Mouse (Mus musculus): ENCODE data around the gene Dok4. TPM values are rescaled to one million over a fixed set of nuclear protein-coding genes. Genes with fewer than 3 reads are reported as not detected.

Gene Dok4
- polyA plus RNA-seq, 1 experiment from 2014 or later = 19.1 TPM

- DNase-seq (ENCODE audit: low spot score) = peak; percentile 62
- peaks cover 15% of the 10 kb centered on the region for H3K27me3 ChIP-seq (ENCODE audit: control insufficient read depth, insufficient read depth, low read length)
- H3K9ac ChIP-seq (ENCODE audit: low read length) = peak overlapping the region; percentile 51
- WGBS = 17% methylated on average over 17 of the region's 17 CpGs
- ATAC-seq (replicated peaks; ENCODE audit: low FRiP score) = no peak
- no peaks in the 10 kb centered on the region for H3K36me3 ChIP-seq (ENCODE audit: control insufficient read depth, insufficient read depth, low read length)
- peaks cover 18% of the 10 kb centered on the region; the same call in 1 of the 2 replicates for H3K4me1 ChIP-seq (replicated peaks; ENCODE audit: control insufficient read depth, insufficient read depth, low read length)
- H3K27ac ChIP-seq (ENCODE audit: low read depth, low read length) = no peak overlapping the region
- peak overlapping the region; percentile 57 for H3K4me3 ChIP-seq (ENCODE audit: low read depth, low read length)
- H3K4me2 ChIP-seq (ENCODE audit: low read depth, low read length, severe bottlenecking) = peak overlapping the region; percentile 98
- H3K9me3 ChIP-seq (ENCODE audit: control insufficient read depth, low read length) = no peaks in the 10 kb centered on the region
Measured at GRCm38 (mm10) chr8:94875096-94875870, 847 bp downstream of the Dok4 start.

DNA sequence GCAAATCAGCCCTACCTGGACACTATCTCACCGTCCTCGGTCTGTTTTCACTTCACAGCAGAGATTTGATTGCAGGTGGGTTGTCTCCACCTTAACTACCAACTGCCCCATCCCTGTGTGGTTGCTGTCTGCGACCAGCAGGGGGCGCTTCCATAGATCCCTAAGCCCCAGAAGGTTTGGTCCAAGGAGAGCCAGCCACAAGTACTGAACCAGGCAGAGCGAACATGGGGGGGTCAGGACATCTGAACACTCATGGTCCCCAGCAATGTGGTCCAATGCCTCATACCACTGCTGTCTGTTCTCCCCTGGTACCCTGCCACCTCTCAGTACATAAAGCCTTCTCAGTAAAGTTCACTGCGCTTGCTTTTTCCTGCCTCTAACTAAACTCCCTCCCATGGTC lies 1.8 kb downstream of the Dok4 start:
- Histone ChIP-seq H3K27ac (ENCODE audit: low read depth, low read length) (no peak overlapping the region), H3K36me3 (ENCODE audit: control insufficient read depth, insufficient read depth, low read length) (no peaks in the 10 kb centered on the region), H3K4me1 (replicated peaks; ENCODE audit: control insufficient read depth, insufficient read depth, low read length) (peaks cover 18% of the 10 kb centered on the region; the same call in 1 of the 2 replicates), H3K4me3 (ENCODE audit: low read depth, low read length) (no peak overlapping the region), H3K4me2 (ENCODE audit: low read depth, low read length, severe bottlenecking) (peak overlapping the region; percentile 98; the same call in 1 of the 2 replicates), H3K27me3 (ENCODE audit: control insufficient read depth, insufficient read depth, low read length) (peaks cover 15% of the 10 kb centered on the region), H3K9me3 (ENCODE audit: control insufficient read depth, low read length) (no peaks in the 10 kb centered on the region), H3K9ac (ENCODE audit: low read length) (no peak overlapping the region)
- ATAC-seq (replicated peaks; ENCODE audit: low FRiP score) (no peak), DNase-seq (ENCODE audit: low spot score) (peak; percentile 82)
- 15% methylated on average over 6 of the region's 6 CpGs for WGBS

DNA sequence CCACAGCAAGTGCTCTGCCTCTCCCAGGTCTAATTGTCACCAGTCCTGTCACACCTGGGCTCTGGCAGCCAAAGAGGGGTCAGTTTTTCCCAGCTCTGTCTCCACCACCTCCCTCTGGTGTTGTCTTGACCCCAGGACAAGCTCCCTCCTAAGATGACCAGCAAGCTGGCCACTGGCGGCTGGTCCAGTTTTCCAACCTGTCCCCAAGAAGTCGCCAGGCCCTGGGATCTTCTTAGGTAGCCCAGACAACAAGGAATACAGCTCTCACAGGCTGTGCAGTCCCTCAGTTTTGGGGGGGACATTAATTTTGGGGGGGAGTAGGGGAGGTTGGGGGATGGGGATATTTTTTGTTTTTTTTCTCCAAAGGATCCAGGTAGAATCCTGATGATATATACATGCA lies 3.6 kb downstream of the Dok4 start:
- Histone ChIP-seq H3K36me3 (ENCODE audit: control insufficient read depth, insufficient read depth, low read length) (no peaks in the 10 kb centered on the region), H3K27me3 (ENCODE audit: control insufficient read depth, insufficient read depth, low read length) (peaks cover 15% of the 10 kb centered on the region), H3K4me2 (ENCODE audit: low read depth, low read length, severe bottlenecking) (no peak overlapping the region), H3K4me1 (replicated peaks; ENCODE audit: control insufficient read depth, insufficient read depth, low read length) (peaks cover 22% of the 10 kb centered on the region; the same call in 1 of the 2 replicates), H3K4me3 (ENCODE audit: low read depth, low read length) (no peak overlapping the region), H3K9me3 (ENCODE audit: control insufficient read depth, low read length) (no peaks in the 10 kb centered on the region), H3K9ac (ENCODE audit: low read length) (no peak overlapping the region), H3K27ac (ENCODE audit: low read depth, low read length) (no peak overlapping the region)
- 71% methylated on average over 2 of the region's 2 CpGs for WGBS
- ATAC-seq (replicated peaks; ENCODE audit: low FRiP score) (no peak), DNase-seq (ENCODE audit: low spot score) (no peak)

DNA sequence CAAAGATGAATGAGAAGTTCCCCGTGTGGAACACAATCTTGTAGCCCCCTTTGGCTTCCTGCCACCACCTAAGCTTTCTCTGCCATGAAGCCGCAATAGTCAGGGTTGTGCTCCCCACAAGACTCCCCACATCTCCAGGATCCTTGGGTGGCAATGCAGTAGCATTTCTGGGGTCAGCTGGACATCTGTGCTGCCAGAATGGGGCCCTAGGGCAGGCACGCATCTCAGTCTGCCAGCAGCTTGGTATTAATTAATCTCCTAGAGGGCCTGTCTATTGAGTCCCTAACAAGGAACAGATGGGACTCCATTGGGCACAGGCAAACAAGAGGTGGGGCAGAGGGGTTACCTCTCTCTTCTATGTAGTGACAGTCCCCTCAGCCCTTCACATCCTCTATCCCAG lies 4.0 kb downstream of the Dok4 start:
- Histone ChIP-seq H3K4me3 (ENCODE audit: low read depth, low read length) (no peak overlapping the region), H3K4me1 (replicated peaks; ENCODE audit: control insufficient read depth, insufficient read depth, low read length) (peaks cover 22% of the 10 kb centered on the region; the same call in 1 of the 2 replicates), H3K9ac (ENCODE audit: low read length) (0 out of 2 replicates have a peak overlapping the region, but pooled peaks have one; percentile 27), H3K27me3 (ENCODE audit: control insufficient read depth, insufficient read depth, low read length) (peaks cover 15% of the 10 kb centered on the region), H3K9me3 (ENCODE audit: control insufficient read depth, low read length) (no peaks in the 10 kb centered on the region), H3K4me2 (ENCODE audit: low read depth, low read length, severe bottlenecking) (no peak overlapping the region), H3K27ac (ENCODE audit: low read depth, low read length) (peak overlapping the region; percentile 31; the same call in 1 of the 2 replicates), H3K36me3 (ENCODE audit: control insufficient read depth, insufficient read depth, low read length) (no peaks in the 10 kb centered on the region)
- peak; percentile 61 for DNase-seq (ENCODE audit: low spot score)
- WGBS = 43% methylated on average over 3 of the region's 3 CpGs
- no peak for ATAC-seq (replicated peaks; ENCODE audit: low FRiP score)

GRCm38 (mm10) chr8:94871108-94871894 lies 4.8 kb downstream of the Dok4 start:
- H3K36me3 ChIP-seq (ENCODE audit: control insufficient read depth, insufficient read depth, low read length) = no peaks in the 10 kb centered on the region; the same call in 1 of the 2 replicates
- H3K4me1 ChIP-seq (replicated peaks; ENCODE audit: control insufficient read depth, insufficient read depth, low read length) = peaks cover 22% of the 10 kb centered on the region; the same call in 1 of the 2 replicates
- peak overlapping the region; percentile 57 for H3K9ac ChIP-seq (ENCODE audit: low read length)
- ATAC-seq (replicated peaks; ENCODE audit: low FRiP score) (peak; percentile 59), DNase-seq (ENCODE audit: low spot score) (peak; percentile 74)
- H3K9me3 ChIP-seq (ENCODE audit: control insufficient read depth, low read length) = no peaks in the 10 kb centered on the region
- peak overlapping the region; percentile 37 for H3K4me3 ChIP-seq (ENCODE audit: low read depth, low read length)
- H3K27ac ChIP-seq (ENCODE audit: low read depth, low read length) = 0 out of 2 replicates have a peak overlapping the region, but pooled peaks have one; percentile 31
- 6% methylated on average over 7 of the region's 7 CpGs for WGBS
- H3K27me3 ChIP-seq (ENCODE audit: control insufficient read depth, insufficient read depth, low read length) = peaks cover 15% of the 10 kb centered on the region
- H3K4me2 ChIP-seq (ENCODE audit: low read depth, low read length, severe bottlenecking) = peak overlapping the region; percentile 76

GRCm38 (mm10) chr8:94870474-94871107 lies 5.5 kb downstream of the Dok4 start:
- 1% methylated on average over 20 of the region's 22 CpGs for WGBS
- Histone ChIP-seq H3K9me3 (ENCODE audit: control insufficient read depth, low read length) (no peaks in the 10 kb centered on the region), H3K27ac (ENCODE audit: low read depth, low read length) (no peak overlapping the region), H3K4me3 (ENCODE audit: low read depth, low read length) (peak overlapping the region; percentile 37), H3K27me3 (ENCODE audit: control insufficient read depth, insufficient read depth, low read length) (peaks cover 14% of the 10 kb centered on the region), H3K36me3 (ENCODE audit: control insufficient read depth, insufficient read depth, low read length) (no peaks in the 10 kb centered on the region; the same call in 1 of the 2 replicates), H3K9ac (ENCODE audit: low read length) (peak overlapping the region; percentile 57), H3K4me1 (replicated peaks; ENCODE audit: control insufficient read depth, insufficient read depth, low read length) (peaks cover 20% of the 10 kb centered on the region; the same call in 1 of the 2 replicates), H3K4me2 (ENCODE audit: low read depth, low read length, severe bottlenecking) (peak overlapping the region; percentile 76)
- peak; percentile 58 for DNase-seq (ENCODE audit: low spot score)
- peak; percentile 9; the same call in 1 of the 2 replicates for ATAC-seq (replicated peaks; ENCODE audit: low FRiP score)

GRCm38 (mm10) chr8:94870003-94870402 lies 6.1 kb downstream of the Dok4 start:
- ATAC-seq (replicated peaks; ENCODE audit: low FRiP score) (no peak), DNase-seq (ENCODE audit: low spot score) (no peak)
- no peaks in the 10 kb centered on the region for H3K9me3 ChIP-seq (ENCODE audit: control insufficient read depth, low read length)
- H3K4me1 ChIP-seq (replicated peaks; ENCODE audit: control insufficient read depth, insufficient read depth, low read length) = peaks cover 16% of the 10 kb centered on the region; the same call in 1 of the 2 replicates
- no peak overlapping the region for H3K27ac ChIP-seq (ENCODE audit: low read depth, low read length)
- H3K4me3 ChIP-seq (ENCODE audit: low read depth, low read length) = peak overlapping the region; percentile 37; the same call in 1 of the 2 replicates
- H3K36me3 ChIP-seq (ENCODE audit: control insufficient read depth, insufficient read depth, low read length) = no peaks in the 10 kb centered on the region; the same call in 1 of the 2 replicates
- peaks cover 8% of the 10 kb centered on the region for H3K27me3 ChIP-seq (ENCODE audit: control insufficient read depth, insufficient read depth, low read length)
- peak overlapping the region; percentile 76 for H3K4me2 ChIP-seq (ENCODE audit: low read depth, low read length, severe bottlenecking)
- WGBS = 8% methylated on average over 4 of the region's 4 CpGs
- H3K9ac ChIP-seq (ENCODE audit: low read length) = no peak overlapping the region; the same call in 1 of the 2 replicates

- ATAC-seq (replicated peaks; ENCODE audit: low FRiP score) (no peak), DNase-seq (ENCODE audit: low spot score) (peak; percentile 38)
- H3K4me3 ChIP-seq (ENCODE audit: low read depth, low read length) = no peak overlapping the region
- H3K4me1 ChIP-seq (replicated peaks; ENCODE audit: control insufficient read depth, insufficient read depth, low read length) = peaks cover 15% of the 10 kb centered on the region; the same call in 1 of the 2 replicates
- H3K36me3 ChIP-seq (ENCODE audit: control insufficient read depth, insufficient read depth, low read length) = no peaks in the 10 kb centered on the region; the same call in 1 of the 2 replicates
- H3K27ac ChIP-seq (ENCODE audit: low read depth, low read length) = no peak overlapping the region
- WGBS = 47% methylated on average over 7 of the region's 7 CpGs
- H3K27me3 ChIP-seq (ENCODE audit: control insufficient read depth, insufficient read depth, low read length) = peaks cover 2% of the 10 kb centered on the region; the same call in 1 of the 2 replicates
- H3K9ac ChIP-seq (ENCODE audit: low read length) = no peak overlapping the region; the same call in 1 of the 2 replicates
- H3K9me3 ChIP-seq (ENCODE audit: control insufficient read depth, low read length) = no peaks in the 10 kb centered on the region
- H3K4me2 ChIP-seq (ENCODE audit: low read depth, low read length, severe bottlenecking) = no peak overlapping the region
Measured at GRCm38 (mm10) chr8:94869146-94869545, 7.0 kb downstream of the Dok4 start.
